Mouse (Mus musculus) ovary, adult 18-20 months (tissue): ENCODE results near the gene Klf5.

Experiments used
- DNase-seq: peaks from one replicate; pipeline ENCODE4 v3.0.0; 2022; ENCODE audit warnings: low spot score, mixed read lengths

The Klf5 gene

DNA sequence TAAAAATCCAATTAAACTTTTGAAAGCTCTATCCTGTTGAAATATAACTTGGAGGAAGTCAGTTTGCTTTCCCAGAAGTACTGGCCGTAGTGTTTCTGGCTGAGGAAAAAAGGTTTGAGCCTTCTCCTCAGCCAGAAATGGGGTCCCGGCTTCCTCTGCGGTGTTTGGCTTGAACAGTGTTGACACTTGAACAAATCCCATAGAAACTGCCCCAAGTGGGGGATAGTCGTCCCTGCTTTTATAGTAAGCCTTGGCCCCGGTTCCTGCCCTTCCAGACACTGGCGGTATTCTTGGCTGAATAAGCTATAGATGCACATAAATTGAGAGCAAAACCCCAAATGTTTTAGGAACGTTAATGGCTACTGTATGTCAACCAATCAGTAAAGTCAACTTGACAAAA lies 11.9 kb downstream of the Klf5 start:
- no peak for DNase-seq

DNA sequence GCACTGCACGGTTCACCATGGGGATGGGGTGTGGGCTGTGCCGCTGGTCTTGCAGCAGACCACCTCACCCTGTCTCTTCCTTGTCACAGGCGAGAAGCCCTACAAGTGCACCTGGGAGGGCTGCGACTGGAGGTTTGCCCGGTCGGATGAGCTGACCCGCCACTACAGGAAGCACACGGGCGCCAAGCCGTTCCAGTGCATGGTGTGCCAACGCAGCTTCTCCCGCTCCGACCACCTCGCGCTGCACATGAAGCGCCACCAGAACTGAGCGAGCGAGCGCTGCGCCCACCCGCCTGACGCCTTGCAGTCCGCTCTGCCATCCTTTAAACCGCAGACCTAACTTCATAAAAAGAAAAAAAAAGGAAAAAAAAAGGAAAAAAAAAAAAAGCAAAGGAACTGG lies 14.6 kb downstream of the Klf5 start:
- no peak for DNase-seq

DNA sequence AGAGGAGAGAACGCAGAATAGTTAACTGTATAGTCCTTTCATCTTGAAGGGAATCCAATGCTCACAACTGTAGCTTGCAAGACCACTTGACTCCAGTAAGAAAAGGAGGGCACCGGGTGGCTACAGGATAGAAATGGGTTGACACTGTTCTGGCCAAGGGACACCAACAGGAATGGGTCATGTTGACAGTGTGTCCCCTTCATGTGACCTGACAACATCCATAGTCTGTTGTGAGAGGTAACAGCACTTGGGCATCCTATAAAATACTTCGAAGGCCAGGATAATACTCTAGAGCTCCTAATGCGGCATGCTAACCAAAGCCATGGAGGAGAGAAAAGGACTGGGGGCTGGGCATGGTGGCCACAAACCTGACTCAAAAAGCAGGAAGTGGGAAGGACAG lies 17.8 kb downstream of the Klf5 start:
- DNase-seq, result no peak

DNA sequence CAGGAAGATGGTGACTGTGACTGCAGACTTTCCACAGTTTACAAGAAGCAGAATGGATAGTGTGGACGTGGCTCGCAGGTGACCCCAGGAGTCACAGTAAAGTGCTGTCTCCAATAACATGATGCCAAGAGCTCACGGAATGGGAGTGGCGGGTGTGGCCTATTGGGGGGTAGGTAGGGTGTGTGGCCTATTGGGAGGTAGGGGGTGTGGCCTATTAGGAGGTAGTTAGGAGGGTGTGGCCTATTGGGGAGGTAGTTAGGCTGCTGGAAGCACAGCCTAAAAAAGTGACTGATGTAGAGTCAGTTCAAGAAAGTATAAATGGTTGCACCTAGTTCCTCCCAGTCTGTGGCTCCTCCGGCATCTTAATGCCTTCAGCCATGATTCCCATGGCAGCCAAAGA lies 22.2 kb downstream of the Klf5 start:
- no peak for DNase-seq

DNA sequence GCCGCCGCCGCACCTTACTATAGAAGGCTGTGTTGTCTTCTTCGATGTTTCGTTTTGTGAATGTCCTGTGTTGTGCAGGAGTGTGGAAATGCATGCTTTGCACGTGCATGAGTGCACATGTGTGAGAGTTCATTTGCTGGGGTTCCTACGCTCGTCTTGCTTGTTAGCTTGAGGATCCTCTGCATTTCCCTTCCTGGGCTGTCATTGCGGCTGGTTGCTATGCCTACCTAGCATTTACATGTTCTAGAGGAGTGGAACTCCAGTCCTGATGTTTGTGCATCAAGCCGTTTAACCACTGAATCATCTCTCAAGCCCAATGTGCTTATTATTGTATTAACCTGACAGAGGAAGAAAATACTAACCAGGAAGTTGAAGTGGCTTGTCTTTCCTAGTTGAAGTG lies 24.9 kb downstream of the Klf5 start:
- DNase-seq, result no peak

DNA sequence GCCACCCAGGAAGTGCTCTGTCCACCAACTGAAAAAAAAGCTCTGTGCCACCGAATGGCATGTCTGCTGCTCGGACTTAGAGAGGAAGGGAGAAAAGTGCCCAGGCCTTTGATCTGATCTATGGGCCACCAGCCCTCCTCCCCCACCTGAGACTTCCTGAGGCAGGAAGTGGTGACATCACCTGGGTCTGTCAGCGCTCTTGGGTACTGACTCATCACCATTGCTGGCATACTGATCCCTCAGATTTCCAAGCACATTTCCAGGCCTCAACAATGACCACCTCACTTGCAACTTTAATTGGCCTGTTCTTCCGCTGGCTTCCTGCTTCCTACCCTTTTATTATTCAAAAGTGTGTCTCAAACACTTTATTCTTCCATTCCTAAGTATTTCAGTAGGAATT lies 26.0 kb downstream of the Klf5 start:
- DNase-seq, result no peak

DNA sequence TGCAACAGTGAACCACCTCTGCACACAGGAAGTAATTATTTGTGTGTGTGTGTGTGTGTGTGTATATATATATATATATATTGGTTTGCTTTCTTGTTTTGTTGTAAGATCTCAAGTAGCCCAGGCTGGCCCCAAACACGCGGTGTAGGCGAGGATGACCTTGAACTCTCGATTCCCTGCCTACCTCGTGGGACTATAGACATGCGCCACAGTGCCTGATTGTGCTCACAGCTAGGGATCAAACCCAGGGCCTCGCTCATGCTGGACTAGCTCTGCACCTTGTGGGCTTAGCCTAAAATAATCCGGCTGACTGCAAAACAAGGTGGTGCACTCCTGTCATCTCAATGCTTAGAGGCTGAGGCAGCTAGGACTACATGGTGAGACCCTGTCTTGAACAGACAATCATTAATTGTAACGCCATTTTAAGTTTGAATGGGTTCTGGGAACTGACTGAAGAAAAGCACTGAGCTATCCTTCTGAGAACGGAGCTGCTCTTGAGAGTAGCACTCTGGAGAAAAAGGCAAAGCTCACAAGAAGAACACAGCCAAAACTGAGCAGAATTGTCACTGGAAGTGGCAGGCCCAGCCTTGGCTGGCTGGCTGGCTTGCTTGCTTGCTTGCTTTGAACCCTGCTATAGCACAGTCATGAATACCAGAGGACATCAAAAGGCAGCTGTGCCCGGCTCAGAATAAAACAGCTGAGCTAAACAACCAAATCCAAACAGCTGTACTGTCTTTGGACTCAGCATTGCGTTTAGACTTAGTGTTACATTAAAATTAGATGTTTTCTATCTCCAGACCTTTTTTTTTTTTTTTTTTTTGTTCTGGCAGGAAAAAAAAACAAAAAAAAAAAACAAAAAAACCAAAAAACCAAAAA lies 27.3 kb downstream of the Klf5 start:
- no peak for DNase-seq

DNA sequence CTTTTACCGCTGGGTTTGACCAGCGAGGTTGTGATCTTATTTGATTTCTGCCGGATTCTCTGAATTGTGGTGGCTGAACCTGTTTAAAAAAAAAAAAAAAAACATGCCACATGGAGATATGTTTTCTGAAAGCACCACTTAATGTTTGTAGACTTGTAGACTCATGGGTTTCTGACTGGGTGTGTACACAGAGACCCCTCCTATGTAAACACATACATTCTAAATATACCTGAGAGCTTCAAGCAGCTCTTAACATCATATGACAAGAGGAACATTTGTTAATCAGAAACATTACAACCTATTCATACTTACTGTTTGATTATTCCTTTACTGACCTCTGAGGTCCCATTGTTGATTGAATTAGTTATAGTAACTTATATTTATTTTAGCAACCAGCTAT lies 38.1 kb downstream of the Klf5 start:
- no peak for DNase-seq

DNA sequence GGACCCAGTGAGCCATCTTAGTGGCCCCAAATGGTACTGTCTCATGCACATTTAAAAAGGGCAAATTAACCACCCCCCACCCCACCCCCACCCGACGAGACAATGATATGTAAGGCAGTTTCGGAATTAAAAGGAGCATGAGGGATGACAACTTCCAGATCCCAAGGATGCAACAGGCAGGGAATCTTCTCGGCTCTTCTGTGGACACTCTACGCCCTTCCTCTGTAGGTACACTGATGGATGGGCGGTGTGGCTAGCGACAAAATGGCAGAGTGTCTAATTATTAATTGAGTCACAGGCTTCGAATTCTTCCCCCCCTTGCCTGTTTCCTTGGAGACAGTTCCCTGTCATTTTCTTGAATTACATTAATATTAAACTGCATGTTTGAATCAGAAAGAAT lies 40.5 kb downstream of the Klf5 start:
- no peak for DNase-seq

DNA sequence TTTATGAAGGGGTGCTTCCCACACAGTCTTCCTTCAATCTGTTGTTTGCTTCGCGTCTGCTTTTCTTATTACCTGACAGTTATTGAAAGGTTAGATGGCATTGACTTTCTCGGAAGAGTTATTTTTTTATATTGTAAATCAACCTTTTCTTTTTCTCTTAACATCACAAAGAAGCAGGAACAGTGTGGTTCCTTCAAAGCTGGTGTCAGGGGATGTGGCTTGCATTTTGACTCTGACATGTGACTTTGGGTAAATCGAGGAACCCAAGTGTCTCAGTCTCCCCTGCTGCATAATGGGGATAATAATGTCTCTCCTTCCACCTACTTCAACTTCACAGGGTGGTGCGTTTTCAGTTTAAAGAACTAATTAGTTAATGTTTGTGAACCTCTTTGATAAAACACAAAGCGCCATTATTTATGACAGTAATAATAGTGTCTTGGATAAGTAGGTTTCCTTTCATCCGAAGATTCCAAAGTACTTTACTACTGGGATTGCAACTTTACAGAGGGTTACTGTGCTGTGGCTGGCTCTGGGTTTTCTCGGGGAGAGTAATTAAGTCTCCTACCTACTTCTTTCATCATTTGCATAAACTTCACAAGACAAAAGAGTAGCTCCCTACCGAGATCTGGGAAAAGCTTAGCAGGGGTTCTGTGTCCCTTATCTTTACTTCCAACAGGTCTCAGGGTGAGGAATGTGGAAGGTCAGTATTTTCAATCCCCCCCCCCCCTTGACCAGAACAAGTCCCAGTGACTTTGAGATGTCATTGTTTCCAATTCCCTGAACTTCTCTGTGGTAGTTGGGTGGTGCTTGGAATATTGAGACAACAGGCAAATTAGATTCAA lies 41.4 kb downstream of the Klf5 start:
- no peak for DNase-seq

DNA sequence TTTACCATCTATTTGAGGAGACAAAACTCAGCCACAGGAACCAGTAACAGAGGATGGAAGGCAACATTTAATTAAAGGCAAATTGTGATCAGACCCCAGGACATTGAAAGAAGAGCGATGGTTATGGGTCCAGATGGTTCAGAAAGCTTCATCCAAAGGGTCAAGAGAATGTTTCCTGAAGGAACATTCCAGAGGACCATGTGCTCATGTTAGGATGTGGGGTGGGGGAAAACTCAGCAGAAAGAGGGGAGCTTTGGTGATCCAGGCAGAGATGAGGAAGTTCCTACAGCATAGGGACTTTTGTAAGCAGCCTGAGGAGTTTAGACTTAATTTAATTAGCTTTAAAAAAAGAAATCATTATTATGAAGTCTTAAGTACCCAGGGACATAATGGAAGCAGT lies 42.2 kb downstream of the Klf5 start:
- no peak for DNase-seq

DNA sequence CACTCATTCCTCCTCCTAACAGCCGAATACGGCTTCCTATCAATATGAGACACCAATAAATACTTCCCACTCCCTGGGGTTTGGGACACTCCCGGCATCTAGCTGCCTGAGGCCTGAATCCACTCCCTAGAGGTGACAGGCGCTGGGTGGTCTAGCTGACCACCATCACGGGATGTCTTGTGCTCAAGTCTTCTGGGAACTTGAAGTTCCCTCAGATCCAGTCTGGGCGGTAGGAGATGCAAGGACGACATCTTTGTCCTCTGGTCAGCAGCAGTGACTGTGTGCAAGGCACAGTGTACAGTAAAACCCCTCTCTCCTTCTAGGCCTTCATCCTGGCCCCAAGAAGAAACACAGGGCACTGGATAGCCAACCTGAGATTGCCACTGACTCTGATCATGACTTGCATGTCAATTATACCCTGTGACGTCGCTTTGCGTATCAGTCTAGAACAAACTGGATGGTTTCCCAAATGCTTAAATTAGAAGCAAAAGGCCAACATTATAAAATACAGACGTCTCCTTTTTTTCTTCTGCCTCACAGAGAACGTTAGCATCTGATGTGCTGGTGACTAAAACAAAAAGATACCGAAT lies 49.8 kb downstream of the Klf5 start:
- DNase-seq, result no peak

DNA sequence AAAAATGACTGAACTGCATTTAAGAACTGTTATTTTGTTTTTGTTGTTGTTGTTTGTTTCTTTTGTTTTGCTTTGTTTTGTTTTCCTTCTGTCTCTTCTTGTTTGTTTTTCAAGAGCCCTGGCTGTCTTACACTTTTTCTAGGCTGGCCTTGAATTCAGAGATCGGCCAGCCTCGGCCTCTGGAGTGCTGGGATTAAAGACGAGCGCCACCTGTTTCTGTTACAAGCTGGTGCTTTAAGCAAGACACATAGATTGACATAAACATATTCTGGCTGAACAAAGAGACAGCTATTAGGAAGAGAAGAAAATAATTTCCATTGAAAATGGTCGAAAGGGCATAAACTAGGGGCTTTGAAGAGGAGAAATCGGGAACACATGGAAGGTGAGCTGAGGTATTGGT lies 51.1 kb downstream of the Klf5 start:
- no peak for DNase-seq

DNA sequence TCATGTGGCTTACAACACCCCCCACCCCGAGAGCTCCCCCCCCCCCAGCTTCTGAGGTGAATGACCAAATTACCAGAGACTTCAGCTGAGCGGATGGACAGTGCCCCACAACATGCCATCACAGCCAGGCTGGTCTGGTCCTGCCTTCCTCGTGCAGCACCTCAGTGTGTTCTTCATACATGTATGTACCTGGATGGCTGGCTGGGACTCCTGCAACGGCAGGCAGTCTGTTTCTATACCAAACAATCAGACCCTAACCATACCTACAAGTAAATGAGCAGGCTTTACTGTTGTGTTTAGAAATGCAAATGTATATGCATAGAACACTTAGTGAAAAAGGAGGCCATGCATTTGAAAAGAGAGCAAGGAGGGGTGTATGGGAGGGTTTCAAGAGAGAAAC lies 54.5 kb downstream of the Klf5 start:
- DNase-seq, result no peak

DNA sequence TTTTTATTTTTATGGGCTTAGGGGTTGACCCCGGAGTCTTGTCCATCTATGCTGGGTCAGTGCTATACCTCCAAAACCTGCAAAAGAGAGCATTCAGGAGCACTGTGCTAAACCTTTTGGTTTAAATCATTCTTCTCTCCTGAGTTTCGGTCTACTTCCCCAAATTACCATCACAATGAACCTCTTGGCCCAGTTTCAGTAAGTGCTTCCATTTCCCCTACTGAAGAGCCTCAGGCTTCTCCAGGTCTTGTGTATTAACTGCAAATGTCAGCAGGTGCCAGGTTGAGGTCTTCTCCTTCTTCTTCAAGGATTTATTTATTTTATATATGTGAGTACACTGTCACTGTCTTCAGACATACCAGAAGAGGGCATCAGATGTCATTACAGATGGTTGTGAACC lies 55.6 kb downstream of the Klf5 start:
- DNase-seq, result no peak

DNA sequence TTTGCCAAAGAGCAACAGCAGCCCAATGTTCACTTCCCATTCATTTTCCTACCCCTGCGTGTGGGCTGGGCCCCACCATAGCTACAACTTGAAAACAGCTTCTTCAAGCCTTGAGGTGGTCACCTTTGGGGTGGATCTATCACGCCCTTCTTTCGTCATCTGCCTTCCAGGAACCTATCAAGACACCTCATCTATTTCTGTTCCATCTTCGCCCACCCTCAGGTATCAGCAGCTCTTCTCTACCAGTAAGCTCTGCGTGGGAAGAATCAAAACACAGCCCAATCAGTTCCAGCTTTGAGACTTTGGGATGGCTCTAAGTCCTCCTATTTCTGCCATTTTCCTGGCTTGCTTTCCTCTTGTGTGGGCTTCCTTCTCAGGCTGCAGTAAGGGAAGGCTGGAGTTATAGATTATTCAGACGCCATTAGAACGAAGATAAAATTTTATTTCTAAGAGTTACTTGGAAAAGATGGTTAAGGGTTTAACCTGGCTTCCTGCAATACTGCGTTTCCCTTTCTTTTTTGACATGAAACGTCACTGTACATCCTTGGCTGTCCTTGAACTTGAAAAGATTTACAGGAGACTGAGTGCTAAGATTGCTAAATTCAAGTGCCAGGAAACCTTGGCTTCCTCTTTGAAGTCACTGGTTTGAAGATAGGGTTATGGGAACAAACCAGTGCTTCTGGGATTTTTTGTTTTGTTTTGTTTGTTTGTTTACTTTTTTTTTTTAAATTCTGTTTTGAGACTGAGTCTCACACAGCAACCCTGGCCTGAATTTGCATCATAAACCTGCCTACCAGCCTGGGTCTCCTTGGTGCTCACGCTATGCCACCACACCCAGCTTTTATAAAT lies 56.5 kb downstream of the Klf5 start:
- no peak for DNase-seq

DNA sequence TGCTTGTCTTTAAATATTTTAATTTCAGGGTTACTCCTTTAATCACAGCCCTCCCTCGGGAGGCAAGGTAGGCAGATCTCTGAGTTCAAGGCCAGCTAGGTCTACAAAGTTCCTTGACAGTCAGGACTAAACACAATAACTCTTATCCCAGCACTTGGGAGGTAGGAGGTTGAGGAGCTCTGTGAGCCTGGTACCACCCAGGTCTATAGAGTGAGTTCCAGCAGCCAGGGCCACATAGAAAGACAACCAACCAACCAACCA lies 57.0 kb downstream of the Klf5 start:
- DNase-seq, result no peak

DNA sequence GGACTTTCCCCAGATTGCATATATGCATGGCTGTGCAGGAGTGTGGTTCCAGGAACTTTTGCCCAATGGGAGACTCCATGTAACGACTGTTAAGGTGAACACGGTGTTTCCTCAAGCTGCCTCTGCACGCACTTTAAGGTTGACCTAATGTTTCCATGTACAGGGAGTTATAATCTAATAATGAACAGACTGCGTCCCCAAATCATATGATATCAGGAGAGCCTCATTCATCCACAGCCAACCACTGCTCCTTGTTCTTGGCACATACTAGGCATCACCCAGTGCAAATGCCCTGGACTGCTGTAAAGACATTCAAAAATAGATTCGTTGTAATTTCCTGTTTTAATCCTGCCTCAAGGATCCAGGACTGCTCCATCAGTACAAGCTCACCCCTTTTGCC lies 64.5 kb downstream of the Klf5 start:
- no peak for DNase-seq

DNA sequence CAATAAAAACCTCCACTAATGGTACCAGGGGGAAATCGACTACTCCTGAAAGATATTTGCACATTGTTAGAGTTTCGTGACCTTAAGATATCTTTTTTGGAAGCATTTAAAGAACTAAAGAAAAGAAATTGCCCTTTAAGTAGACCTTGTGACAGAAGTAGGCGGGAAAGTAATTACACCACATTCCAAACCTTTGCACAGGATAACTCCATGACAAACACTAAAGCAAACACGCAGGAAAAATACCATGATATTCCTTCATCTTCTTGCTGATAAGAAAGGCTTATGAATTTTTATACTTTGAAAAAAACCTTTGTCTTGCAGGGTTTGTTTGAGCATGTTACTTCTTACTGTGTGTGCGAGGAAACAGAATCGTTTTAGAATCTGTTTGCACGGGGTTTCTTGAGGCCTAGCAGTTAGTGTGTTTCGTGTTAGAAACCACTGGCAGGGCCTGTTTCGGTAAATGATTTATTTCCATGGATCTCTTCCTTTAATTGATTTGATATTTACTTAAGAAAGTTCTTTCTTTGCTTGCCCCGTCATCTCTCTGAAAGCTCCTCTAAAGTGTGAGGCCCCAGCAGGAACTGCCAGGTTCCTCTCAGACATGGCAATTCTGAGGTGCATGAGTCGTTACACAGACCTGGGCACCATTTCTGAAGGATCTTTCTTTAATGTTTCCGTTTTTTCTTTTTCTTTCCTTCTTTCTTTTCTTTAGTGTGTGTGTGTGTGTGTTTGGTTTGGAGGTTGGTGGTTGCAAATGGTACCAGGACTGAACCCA lies 65.7 kb downstream of the Klf5 start:
- no peak for DNase-seq
